Mouse (Mus musculus) hindbrain, embryonic 16.5 days (tissue): ENCODE measurements around the gene Dtl. TPM values are rescaled to one million over a fixed set of nuclear protein-coding genes. Genes with fewer than 3 reads are reported as not detected.

Experiments
- ATAC-seq: fragments of 200-750 bp; cut with Nextera tagmentation; 2 replicates; pipeline ENCODE4 v1.8.0; 2017; ENCODE audit warnings: moderate TSS enrichment, moderate library complexity
- H3K27ac ChIP-seq: fragments of 300-500 bp; sonication (generic); 2 replicates; pipeline ENCODE4 v1.5.1; 2014; ENCODE audit warnings: low read depth, mild to moderate bottlenecking, control low read depth, low read length, moderate library complexity
- H3K27me3 ChIP-seq: fragments of 300-500 bp; sonication (generic); replicated peaks from 2 replicates; pipeline ENCODE4 v1.6.1; 2014; ENCODE audit warnings: low read length; ENCODE audit not compliant: control insufficient read depth, insufficient read depth
- H3K36me3 ChIP-seq: fragments of 300-500 bp; sonication (generic); 2 replicates; pipeline ENCODE4 v1.6.1; 2014; ENCODE audit warnings: mild to moderate bottlenecking, low read length, moderate library complexity, mixed read lengths; ENCODE audit not compliant: control insufficient read depth, insufficient read depth
- H3K4me1 ChIP-seq: fragments of 300-500 bp; sonication (generic); 2 replicates; pipeline ENCODE4 v1.6.1; 2014; ENCODE audit warnings: low read depth, low read length; ENCODE audit not compliant: control insufficient read depth, insufficient read depth
- H3K4me2 ChIP-seq: fragments of 300-500 bp; sonication (generic); 2 replicates; pipeline ENCODE4 v1.6.1; 2014; ENCODE audit warnings: mild to moderate bottlenecking, low read length, control low read depth, moderate library complexity
- H3K4me3 ChIP-seq: fragments of 300-500 bp; sonication (generic); 2 replicates; pipeline ENCODE4 v1.5.1; 2014; ENCODE audit warnings: mild to moderate bottlenecking, low read length, control low read depth, moderate library complexity
- H3K9ac ChIP-seq: fragments of 300-500 bp; sonication (generic); 2 replicates; pipeline ENCODE4 v1.6.1; 2014; ENCODE audit warnings: low read depth, mild to moderate bottlenecking, control low read depth, low read length, moderate library complexity
- H3K9me3 ChIP-seq: fragments of 300-500 bp; sonication (generic); 2 replicates; pipeline ENCODE4 v1.6.1; 2014; ENCODE audit warnings: mild to moderate bottlenecking, low read length, moderate library complexity; ENCODE audit not compliant: control insufficient read depth
- WGBS: fragments of 180-500 bp; shearing (Covaris S2); extraction: QIAGEN DNeasy Blood & Tissue Kit; methylation state at CpG from one replicate; pipeline ENCODE4 v1.1.7; 2014; 5-methylcytosine and 5-hydroxymethylcytosine counted together
- polyA plus RNA-seq: library from polyadenylated mRNA; unstranded; fragments of >200 nt; fragmentation: Nextera tagmentation; extraction: Ambion mirVana; gene quantifications from 2 replicates; pipeline ENCODE4 v1.2.1, GENCODE M21; 2015

Gene Dtl
- polyA plus RNA-seq, 1 experiment from 2014 or later = 7.1 TPM

DNA sequence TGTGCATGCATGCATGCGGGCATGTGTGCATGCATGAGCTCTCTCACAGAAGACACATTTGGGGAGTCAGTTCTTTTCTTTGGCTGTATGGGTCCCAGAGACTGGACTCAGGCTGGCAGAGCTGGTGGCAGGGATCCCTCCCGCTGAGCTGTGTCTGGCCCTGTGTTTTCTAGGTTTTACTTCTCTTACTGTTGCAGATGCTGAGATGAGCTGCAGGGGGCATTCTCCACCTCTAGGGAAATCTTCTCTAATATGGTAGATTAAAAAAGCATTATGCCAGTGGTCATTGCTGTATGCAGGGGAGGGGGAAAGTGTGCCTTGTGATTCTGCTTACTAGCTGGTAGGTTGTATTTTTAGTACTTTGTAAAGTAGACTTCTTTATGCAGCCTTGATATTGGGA lies 10.4 kb upstream of the Dtl start:
- 83% methylated on average over 2 of the region's 2 CpGs for WGBS
- no peaks in the 10 kb centered on the region for H3K9me3 ChIP-seq
- H3K4me3 ChIP-seq = no peak overlapping the region
- H3K27ac ChIP-seq = no peak overlapping the region
- H3K27me3 ChIP-seq = no peaks in the 10 kb centered on the region
- ATAC-seq = no peak
- no peak overlapping the region for H3K9ac ChIP-seq
- no peaks in the 10 kb centered on the region for H3K4me1 ChIP-seq
- H3K36me3 ChIP-seq = peaks cover 26% of the 10 kb centered on the region
- H3K4me2 ChIP-seq = no peak overlapping the region

DNA sequence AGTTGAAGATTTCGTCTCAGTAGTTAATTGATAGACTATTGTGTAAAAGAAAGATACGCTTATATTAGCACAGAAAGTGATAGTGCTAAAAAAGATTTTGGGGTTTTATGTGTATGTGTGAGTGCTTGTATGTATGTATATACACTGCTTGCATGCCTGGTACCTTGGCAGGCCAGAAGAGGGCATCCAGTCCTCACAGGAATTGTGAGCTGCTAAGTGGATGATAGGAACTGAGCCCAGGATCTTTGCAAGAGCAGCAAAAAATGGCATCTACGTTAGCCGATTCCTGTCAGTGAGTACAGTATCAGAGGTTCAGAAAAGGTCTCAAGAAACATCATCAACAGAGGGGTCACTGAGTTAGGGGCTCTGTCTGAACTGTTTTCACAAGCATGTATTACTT lies 9.1 kb upstream of the Dtl start:
- Histone ChIP-seq H3K27ac (no peak overlapping the region), H3K9ac (no peak overlapping the region), H3K27me3 (no peaks in the 10 kb centered on the region), H3K4me3 (no peak overlapping the region), H3K4me2 (no peak overlapping the region), H3K4me1 (no peaks in the 10 kb centered on the region), H3K36me3 (peaks cover 26% of the 10 kb centered on the region), H3K9me3 (no peaks in the 10 kb centered on the region)
- WGBS = 93% methylated on average over 4 of the region's 4 CpGs
- no peak for ATAC-seq

DNA sequence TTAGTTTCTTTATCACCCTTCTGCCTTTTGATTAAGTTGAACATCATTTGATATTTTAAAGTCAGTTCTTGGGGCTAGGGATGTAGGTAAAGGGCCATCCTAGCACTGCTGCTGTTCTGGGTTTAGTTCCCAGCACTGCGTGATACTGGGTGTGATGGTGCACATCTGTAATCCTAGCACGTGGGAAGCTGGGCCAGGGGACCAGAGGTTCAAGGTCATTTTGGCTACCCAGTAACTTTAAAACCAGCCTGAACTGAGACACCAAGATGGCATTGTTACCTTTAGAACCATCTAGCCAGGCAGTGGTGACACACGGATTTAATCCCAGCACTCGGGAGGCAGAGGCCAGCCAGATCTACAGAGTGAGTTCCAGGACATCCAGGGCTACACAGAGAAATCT lies 8.5 kb upstream of the Dtl start:
- Histone ChIP-seq H3K4me3 (no peak overlapping the region), H3K27me3 (no peaks in the 10 kb centered on the region), H3K9me3 (no peaks in the 10 kb centered on the region), H3K36me3 (peaks cover 24% of the 10 kb centered on the region), H3K4me1 (no peaks in the 10 kb centered on the region), H3K4me2 (no peak overlapping the region), H3K27ac (no peak overlapping the region), H3K9ac (no peak overlapping the region)
- ATAC-seq = no peak
- 96% methylated on average over 4 of the region's 4 CpGs for WGBS

DNA sequence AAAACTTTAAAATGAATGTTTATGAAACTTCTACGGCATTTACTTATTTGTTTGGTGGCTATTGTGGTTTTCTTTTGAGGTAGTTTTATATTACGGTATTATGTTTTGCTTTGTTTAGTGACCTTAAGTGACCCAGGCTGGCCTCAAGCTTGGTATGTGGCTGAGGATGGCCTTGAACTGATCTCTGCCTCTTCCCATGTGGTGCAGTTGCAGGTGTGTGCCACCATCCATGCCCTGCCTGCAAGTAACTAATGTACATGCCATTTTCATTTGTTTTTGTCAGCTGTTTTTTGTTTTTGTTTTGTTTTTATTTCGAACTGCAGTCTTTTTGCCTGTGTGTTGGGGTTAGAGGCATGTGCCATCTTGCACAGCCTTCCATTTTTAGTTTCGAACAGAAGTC lies 6.3 kb upstream of the Dtl start:
- Histone ChIP-seq H3K4me1 (peaks cover 15% of the 10 kb centered on the region), H3K36me3 (peaks cover 16% of the 10 kb centered on the region), H3K4me2 (no peak overlapping the region), H3K27me3 (no peaks in the 10 kb centered on the region), H3K9ac (no peak overlapping the region), H3K27ac (no peak overlapping the region), H3K4me3 (no peak overlapping the region), H3K9me3 (no peaks in the 10 kb centered on the region)
- ATAC-seq = no peak
- 97% methylated on average over 4 of the region's 4 CpGs for WGBS

DNA sequence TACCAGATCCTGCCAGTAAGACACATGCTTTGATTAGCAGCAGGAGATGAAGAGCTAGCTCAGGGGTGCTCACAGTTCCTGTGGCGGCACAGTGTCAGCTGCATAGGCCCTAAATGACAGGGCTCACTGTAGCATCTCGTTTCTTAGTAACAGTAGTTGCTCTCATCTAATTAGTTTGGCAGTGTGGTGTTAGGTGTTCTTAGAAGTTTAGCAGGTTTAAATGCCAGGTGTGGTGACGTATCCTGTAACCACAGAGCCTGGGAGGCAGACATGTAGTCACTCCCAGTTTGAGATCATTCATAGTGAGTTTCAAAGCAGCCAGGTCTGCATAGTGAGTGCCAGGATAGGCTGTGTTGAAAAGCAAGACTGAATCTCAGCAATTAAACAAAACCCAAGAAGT lies 4.2 kb upstream of the Dtl start:
- Histone ChIP-seq H3K4me3 (no peak overlapping the region), H3K27ac (no peak overlapping the region), H3K4me1 (peaks cover 24% of the 10 kb centered on the region), H3K9me3 (no peaks in the 10 kb centered on the region), H3K9ac (no peak overlapping the region), H3K36me3 (peaks cover 15% of the 10 kb centered on the region), H3K27me3 (no peaks in the 10 kb centered on the region), H3K4me2 (no peak overlapping the region)
- ATAC-seq = no peak
- WGBS = 93% methylated on average over 3 of the region's 3 CpGs

DNA sequence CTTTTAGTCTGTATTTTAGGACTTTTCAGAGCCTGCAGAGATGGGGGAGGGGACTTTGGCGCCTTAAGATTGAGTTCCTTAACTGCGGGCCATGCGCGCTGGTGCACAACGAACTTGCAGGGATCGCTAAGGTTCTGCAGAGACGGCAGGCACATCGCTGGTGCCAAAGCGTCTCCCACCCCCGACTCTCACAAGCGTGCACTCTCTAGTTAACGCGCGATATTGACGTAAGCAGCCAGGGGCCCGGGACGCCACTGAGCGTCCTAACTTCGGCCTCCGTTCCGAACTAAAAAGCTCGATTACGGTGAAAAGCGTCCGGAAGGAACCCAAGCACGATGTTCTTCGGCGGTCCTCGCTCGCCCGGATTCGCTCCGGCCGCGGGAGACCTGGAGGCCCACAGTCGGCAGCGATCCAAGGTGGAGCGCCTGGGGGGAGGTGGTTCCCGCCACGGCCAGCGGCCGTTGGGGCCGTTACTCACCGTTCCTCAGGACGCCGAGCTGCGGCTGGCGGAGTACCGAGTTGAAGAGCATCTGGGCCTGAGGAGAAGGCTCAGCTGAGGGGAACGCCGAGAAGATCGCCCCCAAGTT lies 380 bp downstream of the Dtl start:
- no peaks in the 10 kb centered on the region for H3K9me3 ChIP-seq
- H3K27ac ChIP-seq = peak overlapping the region; percentile 59
- H3K4me3 ChIP-seq = peak overlapping the region; percentile 85
- peaks cover 27% of the 10 kb centered on the region for H3K4me1 ChIP-seq
- H3K4me2 ChIP-seq = peak overlapping the region; percentile 98
- peak overlapping the region; percentile 66 for H3K9ac ChIP-seq
- H3K36me3 ChIP-seq = no peaks in the 10 kb centered on the region
- WGBS = under 1% methylated on average over 52 of the region's 52 CpGs
- no peak; the same call in 1 of the 2 replicates for ATAC-seq
- H3K27me3 ChIP-seq = no peaks in the 10 kb centered on the region

DNA sequence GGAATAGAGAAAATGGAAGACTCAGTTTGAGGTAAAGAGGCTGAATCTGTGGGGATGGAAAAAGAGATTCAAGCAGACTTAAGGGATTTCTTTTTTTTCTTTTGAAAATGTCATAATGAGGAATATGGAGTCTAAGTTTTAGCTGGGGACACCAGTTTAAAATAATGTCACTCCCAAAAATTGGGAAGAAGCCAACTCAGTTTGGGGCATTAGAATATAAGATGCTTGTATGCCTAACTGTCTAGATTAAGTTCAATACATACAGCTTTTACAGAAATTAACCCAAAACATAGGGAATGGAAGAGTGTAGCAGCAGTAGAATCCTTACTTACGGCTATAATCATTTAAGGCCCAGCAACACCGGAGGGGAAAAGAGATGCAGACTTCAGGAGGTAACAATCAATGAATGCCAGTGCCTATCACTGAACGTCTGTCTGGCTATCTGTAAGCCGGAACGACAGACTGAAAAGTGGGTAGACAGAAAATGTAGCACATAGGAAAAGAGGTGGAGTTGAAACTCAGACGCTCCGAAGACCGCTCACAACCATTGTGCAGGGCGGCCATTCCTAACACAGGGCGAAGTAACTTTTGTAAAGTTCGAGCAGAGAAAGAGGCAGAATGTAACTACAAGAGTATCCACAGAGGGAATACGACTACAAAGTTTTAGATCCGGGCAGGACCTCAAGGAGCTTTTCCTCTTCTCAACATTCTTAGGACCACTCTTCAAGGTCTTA lies 1.3 kb downstream of the Dtl start:
- Histone ChIP-seq H3K27ac (no peak overlapping the region; the same call in 1 of the 2 replicates), H3K27me3 (no peaks in the 10 kb centered on the region), H3K9ac (peak overlapping the region; percentile 66; the same call in 1 of the 2 replicates), H3K4me1 (peaks cover 27% of the 10 kb centered on the region), H3K36me3 (no peaks in the 10 kb centered on the region), H3K4me3 (peak overlapping the region; percentile 85), H3K4me2 (peak overlapping the region; percentile 98), H3K9me3 (no peaks in the 10 kb centered on the region)
- ATAC-seq = no peak
- 3% methylated on average over 13 of the region's 13 CpGs for WGBS

DNA sequence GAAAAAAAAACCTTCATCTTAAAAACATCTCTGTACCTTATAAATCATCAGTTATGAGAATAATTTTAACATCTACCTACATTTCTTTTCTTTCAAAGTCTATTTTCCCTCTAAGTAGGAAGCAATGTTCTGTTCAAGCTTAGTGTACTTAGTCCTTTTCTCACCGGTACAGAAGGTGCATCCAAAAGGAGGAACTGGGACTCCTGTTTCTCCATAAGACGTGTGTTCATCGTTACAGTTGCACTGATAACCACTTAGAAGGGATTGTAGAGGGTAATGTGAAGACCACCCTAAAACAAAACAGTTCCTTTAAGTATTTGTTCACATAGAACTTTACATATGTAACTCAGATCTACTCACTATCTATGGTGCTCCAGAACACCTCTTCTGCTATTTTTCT lies 4.9 kb downstream of the Dtl start:
- Histone ChIP-seq H3K4me3 (no peak overlapping the region), H3K4me2 (no peak overlapping the region), H3K27me3 (no peaks in the 10 kb centered on the region), H3K9ac (no peak overlapping the region), H3K4me1 (peaks cover 7% of the 10 kb centered on the region; the same call in 1 of the 2 replicates), H3K9me3 (no peaks in the 10 kb centered on the region), H3K27ac (no peak overlapping the region), H3K36me3 (no peaks in the 10 kb centered on the region)
- ATAC-seq = no peak
- WGBS = 96% methylated on average over 3 of the region's 3 CpGs

DNA sequence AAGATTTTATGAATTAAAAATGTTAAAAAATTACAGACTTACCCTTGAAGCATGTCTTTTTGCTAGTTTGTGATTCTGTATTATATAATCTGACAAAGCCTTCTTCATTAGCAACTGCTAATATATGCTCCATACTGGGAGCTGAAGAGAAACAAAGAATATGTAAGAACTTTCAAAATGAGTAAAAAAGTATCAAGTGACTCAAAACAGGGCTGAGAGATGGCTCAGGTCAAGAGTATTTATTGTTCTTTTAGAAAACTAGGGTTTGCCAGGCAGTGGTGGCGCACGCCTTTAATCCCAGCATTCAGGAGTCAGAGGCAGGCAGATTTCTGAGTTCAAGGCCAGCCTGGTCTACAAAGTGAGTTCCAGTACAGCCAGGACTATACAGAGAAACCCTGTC lies 5.7 kb downstream of the Dtl start:
- WGBS = 93% methylated on average over 2 of the region's 2 CpGs

More for the DNA sequence above, 5.7 kb downstream of the Dtl start:
- Histone ChIP-seq H3K4me1 (peaks cover 4% of the 10 kb centered on the region; the same call in 1 of the 2 replicates), H3K4me3 (no peak overlapping the region), H3K27me3 (no peaks in the 10 kb centered on the region), H3K9me3 (no peaks in the 10 kb centered on the region), H3K9ac (no peak overlapping the region), H3K4me2 (no peak overlapping the region), H3K36me3 (no peaks in the 10 kb centered on the region), H3K27ac (no peak overlapping the region)
- no peak for ATAC-seq
